Mouse (Mus musculus) ES-E14 (cell line): ENCODE measurements around the gene Kantr. TPM values are rescaled to one million over a fixed set of nuclear protein-coding genes. Genes with fewer than 3 reads are reported as not detected.

Experiments used
- DNase-seq: peaks from one replicate; pipeline ENCODE4 v3.0.0-alpha.2; 2013; ENCODE audit warnings: low read depth, low spot score
- H3K27ac ChIP-seq: 2 replicates; pipeline ENCODE4 v1.5.1; 2012; ENCODE audit warnings: low read depth, mild to moderate bottlenecking, low read length, moderate library complexity, mixed read lengths; ENCODE audit not compliant: poor library complexity, insufficient read depth, severe bottlenecking
- H3K36me3 ChIP-seq: 2 replicates; pipeline ENCODE4 v1.6.1; 2012; ENCODE audit warnings: mild to moderate bottlenecking, low read length, moderate library complexity, mixed read lengths; ENCODE audit not compliant: control insufficient read depth, poor library complexity, insufficient read depth, severe bottlenecking
- H3K4me1 ChIP-seq, 2 experiments: fragments of 150-350 bp in 1 of 2; sonication (generic) in 1 of 2; 2 replicates each; pipeline ENCODE4 v1.6.1; 2012; ENCODE audit warnings: low read length in 2 of 2, mild to moderate bottlenecking in 1 of 2, mixed read lengths in 1 of 2; ENCODE audit not compliant: control insufficient read depth in 2 of 2, insufficient read depth in 2 of 2, poor library complexity in 1 of 2
- H3K4me3 ChIP-seq, 2 experiments: fragments of 150-350 bp in 1 of 2; sonication (generic) in 1 of 2; 2 replicates each; pipeline ENCODE4 v1.5.1; 2012; ENCODE audit warnings: low read length in 2 of 2, low read depth in 1 of 2, mild to moderate bottlenecking in 1 of 2, mixed read lengths in 1 of 2; ENCODE audit not compliant: insufficient read depth in 1 of 2, poor library complexity in 1 of 2, severe bottlenecking in 1 of 2
- H3K9ac ChIP-seq: 2 replicates; pipeline ENCODE4 v1.6.1; 2012; ENCODE audit warnings: low read depth, mild to moderate bottlenecking, low read length, mixed read lengths; ENCODE audit not compliant: poor library complexity, insufficient read depth, severe bottlenecking
- H3K9me3 ChIP-seq: fragments of 150-350 bp; sonication (generic); 2 replicates; pipeline ENCODE4 v1.6.1; 2012; ENCODE audit warnings: low read depth, mild to moderate bottlenecking, low read length; ENCODE audit not compliant: control insufficient read depth, insufficient read depth
- CHD2 ChIP-seq: IDR thresholded peaks from 2 replicates; pipeline ENCODE4 v1.6.1; 2014; ENCODE audit warnings: mild to moderate bottlenecking, low read depth, low read length, inconsistent platforms
- HCFC1 ChIP-seq: IDR thresholded peaks from 2 replicates; pipeline ENCODE4 v1.6.1; 2012; ENCODE audit warnings: low read length, inconsistent platforms, borderline replicate concordance; ENCODE audit not compliant: insufficient read depth
- MAFK ChIP-seq: IDR thresholded peaks from 2 replicates; pipeline ENCODE4 v1.6.1; 2014; ENCODE audit warnings: mild to moderate bottlenecking, low read depth, low read length, inconsistent platforms; ENCODE audit not compliant: insufficient read depth
- ZC3H11A ChIP-seq: IDR thresholded peaks from 2 replicates; pipeline ENCODE4 v1.6.1; 2012; ENCODE audit warnings: low read depth, mild to moderate bottlenecking, inconsistent platforms, low read length, borderline replicate concordance
- ZNF384 ChIP-seq: IDR thresholded peaks from 2 replicates; pipeline ENCODE4 v1.6.1; 2012; ENCODE audit warnings: low read depth, low read length, inconsistent platforms
- in situ Hi-C, 2 experiments: fragments of 600-800 bp; cut with MboI; formaldehyde crosslinking; loops; one replicate each; pipeline ENCODE4 v1.15.1; 2025; ENCODE audit warnings: low sequenced_read_pairs in 2 of 2, inconsistent platforms in 1 of 2; ENCODE audit not compliant: unreplicated experiment in 2 of 2
- total RNA-seq: library from RNA; depleted of rRNA; stranded (reverse); fragments of 300-350 nt; gene quantifications from 2 replicates; pipeline ENCODE4 v1.2.3, GENCODE M21; 2012

The Kantr gene
- total RNA-seq, 1 experiment = 3.7 TPM

DNA sequence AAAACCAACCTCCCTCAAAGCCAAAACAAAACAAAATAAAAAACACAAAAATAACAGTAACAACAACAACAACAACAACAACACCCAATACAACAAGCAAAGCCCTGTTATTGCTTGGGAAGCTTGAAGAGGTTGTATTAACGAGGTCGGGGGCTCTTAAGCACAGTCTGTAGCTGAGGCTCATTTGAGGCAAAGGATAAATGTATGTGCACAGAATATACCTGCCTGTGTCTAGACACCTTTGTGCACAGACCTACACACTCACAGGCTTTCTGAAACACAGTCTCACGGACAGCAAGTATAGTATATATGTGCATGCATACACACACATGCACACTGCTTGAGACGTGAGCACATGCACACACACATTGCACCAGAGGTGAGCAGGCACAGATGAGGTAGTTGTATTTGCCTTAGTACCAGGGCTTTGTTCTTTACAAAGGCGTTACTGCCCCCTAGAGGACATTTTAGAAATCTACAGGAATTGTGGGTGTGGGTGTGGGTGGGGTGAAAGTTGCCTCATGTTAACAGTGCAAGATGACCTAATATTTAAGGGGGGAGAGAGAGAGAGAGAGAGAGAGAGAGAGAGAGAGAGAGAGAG lies 25.4 kb upstream of the Kantr start:
- no peak overlapping the region for H3K27ac ChIP-seq
- no peaks in the 10 kb centered on the region for H3K36me3 ChIP-seq
- in situ Hi-C loops = no loop called here
- TF ChIP-seq ZC3H11A = peak; percentile 14; the same call in 1 of the 2 replicates
- TF ChIP-seq MAFK = no peak
- H3K4me1 ChIP-seq = no peaks in the 10 kb centered on the region
- H3K9me3 ChIP-seq = no peaks in the 10 kb centered on the region
- H3K4me3 ChIP-seq = no peak overlapping the region
- H3K9ac ChIP-seq = no peak overlapping the region
- DNase-seq = peak; percentile 46

DNA sequence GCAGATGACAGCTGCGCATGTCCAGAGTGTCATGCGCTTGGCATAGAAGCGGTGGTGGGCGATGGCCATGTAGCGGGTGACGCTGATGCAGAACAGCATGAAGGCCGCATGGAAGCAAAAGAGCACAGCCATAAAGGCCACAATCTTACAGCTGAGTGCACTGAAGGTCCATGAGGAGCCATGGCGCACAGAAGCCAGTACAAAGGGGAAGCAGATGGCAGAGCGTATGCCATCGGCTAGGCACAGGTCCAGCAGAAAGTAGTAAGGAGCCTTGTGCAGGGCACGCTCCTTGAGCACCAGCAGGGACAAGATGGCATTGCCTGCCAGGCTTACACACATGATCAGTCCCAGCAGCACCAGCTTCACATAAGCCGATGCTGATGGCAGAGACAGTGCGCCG lies 19.7 kb upstream of the Kantr start:
- TF ChIP-seq CHD2 (no peak), ZC3H11A (no peak), ZNF384 (no peak), HCFC1 (no peak), MAFK (no peak)
- in situ Hi-C loops = no loop called here
- H3K4me1 ChIP-seq = 0 out of 4 replicates have a peak, but pooled peaks cover 0 to 3% of the 10 kb centered on the region in 2 experiments
- no peak for DNase-seq
- H3K9ac ChIP-seq = peak overlapping the region; percentile 10; the same call in 1 of the 2 replicates
- H3K4me3 ChIP-seq = peak overlapping the region; percentile 1 to 28; a peak in 1 of 4 replicates
- no peak overlapping the region for H3K27ac ChIP-seq
- H3K9me3 ChIP-seq = no peaks in the 10 kb centered on the region
- H3K36me3 ChIP-seq = no peaks in the 10 kb centered on the region

DNA sequence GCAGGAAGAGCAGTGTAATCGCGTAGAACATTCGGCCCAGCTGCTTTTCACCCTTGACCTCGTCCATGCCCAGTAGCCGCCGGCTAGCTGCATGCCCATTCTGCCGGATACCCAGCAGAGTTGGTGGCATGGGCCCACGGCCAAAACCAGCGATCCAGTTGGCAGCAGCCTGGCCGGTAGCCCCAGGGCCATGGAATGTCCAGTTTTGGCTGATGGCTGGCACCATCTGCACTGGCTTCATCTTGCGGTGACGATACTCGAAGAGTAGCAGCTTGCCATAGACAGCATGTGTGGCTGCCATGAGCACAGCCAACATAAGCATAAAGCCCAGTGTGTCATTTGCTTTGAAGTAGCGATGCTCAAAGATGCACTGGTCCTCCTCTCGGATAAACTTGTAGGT lies 19.3 kb upstream of the Kantr start:
- Histone ChIP-seq H3K27ac (no peak overlapping the region), H3K9me3 (no peaks in the 10 kb centered on the region), H3K9ac (no peak overlapping the region), H3K4me1 (0 out of 4 replicates have a peak, but pooled peaks cover 0 to 3% of the 10 kb centered on the region in 2 experiments), H3K36me3 (no peaks in the 10 kb centered on the region), H3K4me3 (peak overlapping the region in 1 of 2 experiments; percentile 2; a peak in 1 of 4 replicates)
- TF ChIP-seq CHD2 = no peak
- TF ChIP-seq HCFC1 = no peak
- TF ChIP-seq ZNF384 = no peak
- TF ChIP-seq MAFK = no peak
- no peak for TF ChIP-seq ZC3H11A
- no peak for DNase-seq
- in situ Hi-C loops = no loop called here

DNA sequence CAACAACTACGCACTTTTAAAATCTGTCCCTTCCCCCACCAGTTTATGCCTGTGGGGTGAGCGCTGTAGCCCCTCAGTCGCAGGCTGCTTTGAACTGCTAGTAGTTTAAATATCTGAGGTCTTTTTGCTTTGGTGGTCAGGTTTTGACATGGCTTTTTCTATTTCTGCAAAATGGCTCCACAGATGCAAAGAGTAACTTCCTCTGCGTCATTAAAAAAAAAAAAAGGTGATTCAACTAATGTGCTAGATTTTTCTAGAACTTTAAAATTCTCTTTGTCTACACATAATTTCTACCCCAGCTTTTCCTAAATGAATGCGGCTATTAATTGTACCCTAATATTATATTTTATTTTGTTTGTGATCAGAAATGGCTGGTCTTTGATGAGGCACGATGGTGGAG lies 15.6 kb upstream of the Kantr start:
- H3K27ac ChIP-seq = 0 out of 2 replicates have a peak overlapping the region, but pooled peaks have one; percentile 47
- no peak for DNase-seq
- H3K9me3 ChIP-seq = no peaks in the 10 kb centered on the region
- H3K4me3 ChIP-seq = peak overlapping the region; percentile 72 to 82
- in situ Hi-C loops = no loop called here
- H3K36me3 ChIP-seq = peaks cover 3% of the 10 kb centered on the region
- H3K9ac ChIP-seq = peak overlapping the region; percentile 82
- H3K4me1 ChIP-seq = 0 out of 4 replicates have a peak, but pooled peaks cover 0 to 3% of the 10 kb centered on the region in 2 experiments
- TF ChIP-seq ZNF384 (0 out of 2 replicates have a peak, but pooled peaks have one; percentile 20), MAFK (no peak)

DNA sequence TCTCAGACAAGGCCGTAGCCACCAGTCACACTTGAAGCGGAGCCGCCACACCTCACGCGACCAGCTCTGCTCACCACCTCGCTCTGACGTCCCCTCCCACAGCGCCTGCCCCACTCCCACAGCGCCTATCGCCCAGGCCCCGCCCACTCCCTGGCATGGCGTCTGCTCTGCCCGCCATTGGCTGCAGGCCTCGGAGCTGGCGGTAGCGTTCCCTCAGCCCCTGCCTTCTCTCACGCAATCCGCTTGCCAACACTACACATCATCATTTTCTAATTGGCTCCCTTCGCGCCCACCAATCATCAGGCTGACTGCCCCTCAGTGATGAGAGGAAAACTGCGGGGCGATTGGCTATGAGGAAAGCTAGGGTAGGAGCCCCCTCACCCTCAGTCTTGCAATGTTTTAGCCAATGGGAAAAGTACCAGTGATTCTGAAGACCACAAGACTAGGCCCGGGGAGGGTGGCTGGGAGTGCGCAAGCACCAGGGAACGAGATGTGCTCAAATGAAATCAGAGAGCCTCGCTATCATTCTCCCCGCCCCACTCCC lies 15.1 kb upstream of the Kantr start, which contains the start of gene Tspyl2:
Gene Tspyl2 (minus strand): TSS at position 68 of the 544 bp plus-strand sequence.
- in situ Hi-C loops = no loop called here
- TF ChIP-seq ZC3H11A (no peak), HCFC1 (peak; percentile 59; the same call in 1 of the 2 replicates), CHD2 (peak; percentile 74)
- Histone ChIP-seq H3K9me3 (no peaks in the 10 kb centered on the region), H3K9ac (peak within 1 kb of the TSS; percentile 91), H3K4me3 (peak within 1 kb of the TSS; percentile 82 to 88), H3K27ac (peak within 1 kb of the TSS; percentile 47), H3K36me3 (peaks cover 3% of the 10 kb centered on the region), H3K4me1 (0 out of 4 replicates have a peak, but pooled peaks cover 0 to 3% of the 10 kb centered on the region in 2 experiments)
- DNase-seq = peak; percentile 79
